Mouse (Mus musculus) kidney, postnatal 25 days (tissue): Measurements from ENCODE around the gene L2hgdh.

Experiments
- DNase-seq, 2 experiments: peaks; one replicate each; pipeline ENCODE4 v3.0.0; 2021; ENCODE audit warnings: mixed read lengths in 2 of 2

The L2hgdh gene

DNA sequence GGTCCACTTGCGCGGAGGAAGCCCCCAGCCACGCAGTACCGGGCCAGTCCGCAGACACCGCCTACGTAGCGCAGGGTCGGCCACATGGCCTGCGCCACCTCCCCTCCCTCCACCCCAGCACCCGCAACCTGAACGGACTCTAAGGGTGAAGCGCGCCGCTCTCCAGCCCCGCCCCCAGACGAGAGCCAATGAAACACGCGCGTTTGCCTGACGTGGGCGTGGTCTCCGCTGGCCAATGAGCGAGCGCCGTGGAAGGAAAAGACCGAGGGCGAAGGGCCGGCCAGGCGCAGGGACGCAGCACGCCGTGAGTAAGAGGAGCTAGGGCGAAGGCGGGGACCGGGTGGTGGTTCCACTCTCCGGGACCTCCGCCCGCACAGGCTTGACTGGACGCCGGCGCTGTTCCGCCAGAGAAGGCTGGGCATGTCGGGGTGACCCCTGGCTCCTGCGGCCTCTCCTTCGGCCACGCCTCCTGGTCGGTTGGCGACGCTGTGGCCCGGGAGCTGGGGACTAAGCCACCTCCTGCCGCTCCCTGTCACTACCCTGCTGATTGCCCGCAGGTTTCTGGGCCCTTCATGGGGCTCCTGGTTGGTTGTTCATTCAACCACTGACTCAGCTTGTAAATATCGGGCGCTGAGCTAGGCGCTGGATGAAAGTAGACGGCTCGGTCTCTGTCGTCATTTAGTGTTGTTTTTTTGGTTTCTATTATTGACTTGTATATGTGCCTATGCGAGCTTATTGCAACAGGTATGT, at the start of gene L2hgdh, which contains the start of gene Atp5s:
Gene L2hgdh (minus strand): TSS at position 163 of the 750 bp plus-strand sequence.
Gene Atp5s (plus strand): TSS at position 240 of the 750 bp plus-strand sequence.
- peak; percentile 98 to 99 for DNase-seq

DNA sequence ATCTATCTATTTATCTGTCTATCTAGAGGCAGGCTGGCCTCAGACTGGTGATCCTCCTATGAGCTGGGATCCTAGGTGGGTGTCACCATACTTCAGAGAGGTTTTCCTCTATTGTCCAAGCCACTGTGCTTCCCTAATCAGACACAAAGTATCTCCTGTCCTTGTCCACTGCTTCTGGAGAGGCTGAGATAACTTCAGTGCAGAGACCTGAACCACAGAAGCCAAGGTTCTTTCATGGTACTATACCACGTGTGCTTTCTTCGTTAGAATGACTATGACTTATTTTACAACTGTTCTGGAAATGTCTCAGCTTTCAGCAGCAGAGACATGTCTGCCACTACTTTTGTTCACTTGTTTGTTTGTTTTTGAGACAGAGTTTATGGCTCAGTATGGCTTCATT, 44.2 kb upstream of the L2hgdh start:
- no peak for DNase-seq

- DNase-seq, result no peak
These were observed 43.0 kb upstream of the L2hgdh start for GRCm38 (mm10) chr12:69767476-69768258.

DNA sequence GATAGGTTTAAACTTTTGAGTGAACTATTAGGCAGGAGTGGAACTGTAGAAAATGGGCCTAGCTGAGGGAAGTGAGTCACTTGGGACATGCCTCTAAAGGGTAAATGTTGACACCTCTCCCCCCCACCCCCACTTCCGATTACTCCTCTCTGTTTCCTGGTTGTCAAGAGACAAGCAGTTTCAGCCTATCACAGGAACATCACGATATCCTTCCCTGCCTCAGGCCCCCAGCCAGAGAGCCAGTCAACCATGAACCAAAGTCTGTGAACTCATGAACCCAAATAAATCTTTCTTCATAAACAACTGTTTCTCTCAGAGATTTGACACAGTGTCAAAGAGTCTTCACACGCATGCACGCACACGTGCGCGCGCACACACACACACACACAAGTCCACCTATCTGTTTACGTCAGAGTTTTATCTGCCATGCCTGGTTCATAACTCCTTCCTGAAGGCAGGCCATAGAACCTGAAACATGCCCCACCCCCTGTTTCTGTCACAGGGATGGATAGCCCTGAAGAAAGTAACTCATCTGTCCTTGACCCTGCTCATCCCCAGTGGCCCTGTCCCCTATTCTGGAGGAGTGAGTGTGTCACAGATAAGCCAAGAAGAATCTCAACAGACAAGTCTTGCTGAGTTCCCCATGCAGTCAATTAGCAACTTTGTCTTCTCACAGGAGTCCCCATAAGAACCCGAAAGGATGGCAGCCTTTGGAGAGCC, 41.7 kb upstream of the L2hgdh start:
- peak; percentile 77 to 87 for DNase-seq

DNA sequence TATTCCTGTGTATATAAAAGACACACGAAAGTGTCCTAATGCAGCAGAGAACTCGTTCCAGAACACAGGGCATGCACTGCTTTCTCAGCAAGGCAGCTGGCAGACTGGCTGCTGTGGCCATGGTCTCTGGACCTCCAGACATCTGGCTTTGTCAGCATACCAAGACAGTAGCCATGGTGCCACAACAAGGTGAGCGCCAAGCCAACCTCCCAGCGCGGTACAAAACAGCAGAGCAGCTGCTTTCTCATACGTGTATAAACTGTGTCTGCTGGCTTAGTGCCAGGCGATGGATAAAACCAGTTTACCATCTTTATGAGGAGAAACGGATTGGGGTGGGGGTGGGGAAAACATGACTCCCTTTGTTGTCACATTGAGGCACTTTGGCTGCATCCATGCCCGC, 40.9 kb upstream of the L2hgdh start:
- peak; percentile 51 to 75 for DNase-seq

DNA sequence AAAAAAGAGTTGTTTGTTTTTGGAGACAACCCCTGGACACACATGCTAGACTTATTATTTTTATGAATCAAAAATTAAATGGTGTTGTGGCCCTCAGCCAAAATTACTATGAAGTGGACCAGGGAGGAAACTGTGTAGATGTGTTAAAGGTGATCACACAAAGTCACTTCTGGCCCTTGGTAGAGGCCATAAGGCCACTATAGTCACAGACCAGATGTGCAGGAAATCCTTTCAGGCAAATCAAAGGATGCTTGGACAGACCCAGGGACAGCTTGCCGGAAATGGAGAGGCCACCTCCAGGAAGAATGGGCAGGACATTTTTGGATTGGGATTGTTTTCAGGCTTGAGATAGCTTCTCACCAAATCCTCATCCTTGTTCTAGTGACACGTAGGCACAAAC, 36.9 kb upstream of the L2hgdh start:
- DNase-seq, result peak; percentile 41 to 62

- peak in 1 of 2 experiments; percentile 32 for DNase-seq
These were observed 36.2 kb upstream of the L2hgdh start for GRCm38 (mm10) chr12:69760743-69761406.

GRCm38 (mm10) chr12:69760014-69760413, 35.3 kb upstream of the L2hgdh start:
- no peak for DNase-seq

DNA sequence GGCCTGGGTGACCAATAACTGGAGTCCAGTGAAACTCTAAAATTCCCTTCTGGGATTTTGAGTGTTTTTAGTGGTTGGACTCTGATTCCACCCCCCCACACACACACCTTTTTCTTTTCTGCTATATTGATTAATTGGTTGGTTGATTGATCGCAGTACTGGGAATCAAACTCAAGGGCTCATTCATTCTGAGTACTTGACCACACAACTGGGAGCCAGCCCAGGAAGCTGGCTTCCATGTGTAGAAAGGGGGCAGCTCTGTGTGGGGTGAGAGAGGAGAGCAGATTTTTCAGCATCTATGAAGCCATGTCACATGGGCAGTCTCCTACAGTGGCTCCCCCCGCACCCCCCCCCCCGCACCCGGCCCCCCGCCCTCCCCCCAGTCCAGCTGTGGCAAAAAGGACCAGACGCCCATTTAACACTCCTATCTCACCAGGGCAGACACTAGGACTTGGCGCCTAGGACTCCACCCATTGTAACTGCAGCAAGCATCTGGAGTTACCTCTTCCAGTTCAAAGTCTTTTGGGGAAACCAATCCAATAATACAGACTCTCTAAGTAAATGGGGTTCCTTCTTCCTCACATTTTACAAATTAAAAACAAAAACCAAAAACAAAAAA, 34.7 kb upstream of the L2hgdh start:
- DNase-seq, result no peak

DNA sequence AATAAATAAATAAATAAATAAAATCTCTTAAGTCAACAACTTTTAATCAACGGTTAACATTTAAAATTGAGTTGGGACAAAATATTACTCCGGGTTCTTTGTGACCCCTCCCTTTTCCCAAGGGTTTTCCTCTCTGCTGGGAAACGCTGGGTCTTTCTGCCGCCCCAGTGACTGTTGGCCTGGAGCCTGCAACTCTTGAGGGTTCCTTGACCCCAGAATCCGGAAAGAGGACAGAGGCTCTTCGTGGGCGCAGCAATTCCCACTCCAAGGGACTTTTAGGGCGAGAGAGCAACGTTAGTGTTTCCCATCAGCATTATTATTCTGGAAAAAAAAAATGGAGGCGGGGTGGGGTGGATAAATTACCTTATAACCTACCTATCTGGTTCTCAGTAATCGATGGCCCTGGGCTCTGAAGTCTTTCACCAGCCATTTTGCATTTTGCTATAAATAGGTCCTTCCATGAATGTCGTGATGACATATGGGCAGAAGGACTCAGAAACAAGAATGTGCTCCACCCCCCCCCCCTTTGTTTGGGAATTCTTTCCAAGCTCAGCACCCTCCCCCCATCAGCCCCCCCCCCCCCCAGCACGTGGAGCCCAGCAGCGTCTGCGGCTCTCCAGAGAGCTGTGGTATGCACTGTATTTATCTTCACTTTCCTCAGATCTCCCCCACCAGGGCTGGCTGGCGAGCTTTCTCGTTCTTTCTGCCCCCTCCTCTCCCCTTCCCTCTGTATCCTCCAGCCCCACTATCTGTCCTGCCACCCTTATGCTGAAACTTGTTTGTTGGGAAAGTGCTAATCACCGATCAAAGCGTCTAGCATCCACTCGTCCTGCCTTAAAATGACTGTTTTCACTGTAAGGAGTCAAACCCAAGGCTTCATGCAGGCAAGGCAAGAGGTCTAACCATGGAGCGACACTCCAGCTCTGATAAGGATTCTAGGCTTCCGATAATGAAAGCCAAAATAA, 33.8 kb upstream of the L2hgdh start:
- DNase-seq, result peak; percentile 70 to 79

DNA sequence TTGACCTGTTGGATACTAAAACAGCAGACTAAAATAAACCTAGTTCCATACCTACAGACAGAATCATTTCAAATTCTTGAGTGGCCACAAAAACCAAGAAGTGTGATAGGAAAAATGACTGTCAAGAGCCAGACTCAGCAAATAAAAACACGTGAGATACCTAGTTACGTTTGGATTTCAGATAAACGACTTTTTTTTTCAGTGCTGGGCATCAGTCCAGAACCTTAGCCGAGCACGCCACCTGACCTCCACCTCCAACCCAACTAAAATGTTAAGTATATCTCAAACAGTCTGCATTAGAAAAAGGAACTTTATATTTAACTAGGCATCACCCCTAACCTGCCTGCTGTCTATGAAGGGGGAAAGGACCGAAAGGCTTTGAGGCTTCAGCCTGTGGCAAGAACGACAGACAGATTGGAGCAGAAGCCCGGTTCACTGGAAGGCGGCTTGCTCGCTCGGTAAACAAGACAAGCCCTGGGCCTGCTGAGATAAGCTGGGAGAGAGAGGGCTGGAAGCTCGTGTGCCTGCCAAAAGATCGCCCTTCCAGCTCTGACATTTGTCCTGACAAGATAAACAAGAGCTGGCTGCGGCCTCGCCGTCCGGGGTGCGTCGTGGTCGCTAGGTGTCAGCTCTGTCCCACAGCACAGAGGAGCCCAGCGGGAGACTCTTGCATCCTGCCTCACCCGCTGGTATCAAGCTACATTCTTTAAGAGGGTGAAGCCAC, 32.9 kb upstream of the L2hgdh start:
- DNase-seq, result peak; percentile 85 to 90

DNA sequence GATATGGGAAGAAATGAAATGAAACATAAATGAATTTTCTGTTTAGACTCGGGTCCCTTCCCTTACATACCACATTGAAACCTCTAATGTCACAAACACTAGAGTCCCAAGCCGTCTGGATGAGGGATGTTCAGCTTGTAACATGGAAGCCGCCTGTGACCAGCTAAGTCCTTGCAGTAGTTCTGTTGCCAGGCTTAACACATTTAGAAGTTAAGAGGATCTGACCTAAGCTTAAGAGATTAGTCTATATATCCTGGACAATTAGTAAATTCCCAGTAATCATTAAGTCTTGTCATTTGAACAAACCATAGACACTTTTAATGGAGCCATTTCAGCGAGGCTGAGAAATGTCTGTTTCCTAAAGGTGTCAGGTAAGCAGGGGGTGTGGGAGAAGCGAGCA, 31.3 kb upstream of the L2hgdh start:
- DNase-seq, result no peak

- DNase-seq, result no peak
These were observed 29.3 kb upstream of the L2hgdh start for GRCm38 (mm10) chr12:69753936-69754335.

GRCm38 (mm10) chr12:69751864-69752341, 27.2 kb upstream of the L2hgdh start:
- DNase-seq, result peak; percentile 54 to 77

- DNase-seq, result no peak
These were observed 19.5 kb upstream of the L2hgdh start for GRCm38 (mm10) chr12:69744138-69744537.

DNA sequence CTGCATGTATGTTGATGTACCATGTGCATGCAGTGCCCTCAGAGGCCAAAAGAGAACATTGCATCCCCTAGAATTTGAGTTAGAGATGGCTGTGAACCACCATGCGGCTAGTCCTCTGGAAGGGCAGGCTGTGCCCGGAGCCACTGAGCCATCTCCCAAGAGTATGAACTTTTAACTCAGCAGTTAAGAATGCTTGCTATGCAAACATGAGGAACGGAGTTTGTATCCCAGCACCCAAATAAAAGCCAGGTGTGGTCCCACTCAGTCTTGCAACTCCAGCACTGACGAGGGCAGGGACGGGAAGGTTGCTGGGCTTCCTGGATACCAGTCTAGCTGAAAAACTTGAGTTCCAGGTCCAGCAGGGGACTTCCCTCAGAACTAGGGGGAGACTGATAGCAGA, 17.3 kb upstream of the L2hgdh start:
- peak in 1 of 2 experiments; percentile 16 for DNase-seq

DNA sequence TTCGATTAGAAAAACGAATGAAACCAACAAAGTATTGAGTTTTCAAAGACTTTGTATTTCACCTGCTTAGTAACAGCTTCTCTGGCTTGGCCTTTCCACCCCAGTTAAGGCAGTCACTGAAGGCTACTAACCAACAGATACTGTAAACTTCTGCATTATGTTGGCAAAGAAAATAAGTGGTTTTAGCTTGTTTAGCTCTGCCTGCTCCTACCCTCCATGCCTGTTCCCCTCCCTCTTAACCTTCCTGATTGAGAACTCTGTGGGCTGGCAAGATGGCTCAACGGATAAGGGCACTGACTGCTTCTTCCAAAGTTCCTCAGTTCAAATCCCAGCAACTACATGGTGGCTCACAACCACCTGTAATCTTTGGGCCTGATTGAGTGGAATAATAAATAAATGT, 9.2 kb upstream of the L2hgdh start:
- no peak for DNase-seq

GRCm38 (mm10) chr12:69733518-69733917, 8.8 kb upstream of the L2hgdh start:
- DNase-seq, result no peak

GRCm38 (mm10) chr12:69732221-69732620, 7.5 kb upstream of the L2hgdh start:
- no peak for DNase-seq

DNA sequence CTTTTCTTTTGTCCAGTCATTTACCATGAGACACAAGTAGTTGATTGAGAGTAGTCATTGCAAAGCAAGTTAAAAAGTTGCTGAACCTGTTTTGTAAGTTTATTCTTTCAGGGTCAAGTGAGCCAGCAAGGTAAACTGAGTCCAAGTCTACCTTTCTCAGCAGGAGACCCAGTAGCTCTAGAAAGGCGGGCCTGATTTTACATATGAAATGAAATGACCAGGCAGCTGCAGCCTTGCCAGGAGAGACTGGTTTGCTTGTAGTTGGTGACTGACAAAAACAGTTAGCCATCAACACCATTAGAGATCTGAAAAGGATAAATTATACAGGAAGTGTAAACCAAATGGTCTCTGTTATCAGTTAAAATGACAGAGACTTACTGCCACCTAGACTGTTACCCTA, 5.6 kb upstream of the L2hgdh start:
- no peak for DNase-seq
